Mouse (Mus musculus) frontal cortex, postnatal 36 days (tissue): ENCODE results near the gene Plxna4.

Experiments
- DNase-seq, 2 experiments: peaks; one replicate each; pipeline ENCODE4 v3.0.0; 2022; ENCODE audit warnings: low spot score in 2 of 2

Gene Plxna4

GRCm38 (mm10) chr6:32348126-32348525, 239.9 kb downstream of the Plxna4 start:
- DNase-seq, result peak in 1 of 2 experiments; percentile 39

GRCm38 (mm10) chr6:32346015-32346414, 242.0 kb downstream of the Plxna4 start:
- DNase-seq, result no peak

- no peak for DNase-seq
Observed at GRCm38 (mm10) chr6:32342727-32343126, 245.3 kb downstream of the Plxna4 start.

- no peak for DNase-seq
Observed at GRCm38 (mm10) chr6:32342272-32342671, 245.7 kb downstream of the Plxna4 start.

- DNase-seq, result no peak
Observed at GRCm38 (mm10) chr6:32338416-32338943, 249.5 kb downstream of the Plxna4 start.

- DNase-seq, result no peak
Observed at GRCm38 (mm10) chr6:32331281-32331680, 256.7 kb downstream of the Plxna4 start.

GRCm38 (mm10) chr6:32330034-32330795, 257.8 kb downstream of the Plxna4 start:
- DNase-seq, result no peak

GRCm38 (mm10) chr6:32328028-32328427, 260.0 kb downstream of the Plxna4 start:
- peak; percentile 75 to 79 for DNase-seq

GRCm38 (mm10) chr6:32327173-32327572, 260.8 kb downstream of the Plxna4 start:
- no peak for DNase-seq

GRCm38 (mm10) chr6:32326406-32326805, 261.6 kb downstream of the Plxna4 start:
- DNase-seq, result no peak

GRCm38 (mm10) chr6:32325851-32326250, 262.1 kb downstream of the Plxna4 start:
- no peak for DNase-seq

GRCm38 (mm10) chr6:32321187-32321586, 266.8 kb downstream of the Plxna4 start:
- DNase-seq, result no peak

- no peak for DNase-seq
Observed at GRCm38 (mm10) chr6:32320254-32320653, 267.7 kb downstream of the Plxna4 start.

- no peak for DNase-seq
Observed at GRCm38 (mm10) chr6:32317470-32317869, 270.5 kb downstream of the Plxna4 start.

GRCm38 (mm10) chr6:32315011-32315450, 273.0 kb downstream of the Plxna4 start:
- no peak for DNase-seq

- no peak for DNase-seq
Observed at GRCm38 (mm10) chr6:32309147-32309546, 278.8 kb downstream of the Plxna4 start.

GRCm38 (mm10) chr6:32300611-32301010, 287.4 kb downstream of the Plxna4 start:
- DNase-seq, result no peak

- DNase-seq, result no peak
Observed at GRCm38 (mm10) chr6:32281457-32281856, 306.5 kb downstream of the Plxna4 start.

GRCm38 (mm10) chr6:32280728-32281127, 307.3 kb downstream of the Plxna4 start:
- no peak for DNase-seq

- DNase-seq, result peak; percentile 46 to 63
Observed at GRCm38 (mm10) chr6:32271463-32271862, 316.5 kb downstream of the Plxna4 start.

GRCm38 (mm10) chr6:32266085-32266484, 321.9 kb downstream of the Plxna4 start:
- DNase-seq, result no peak

GRCm38 (mm10) chr6:32261339-32261738, 326.7 kb downstream of the Plxna4 start:
- DNase-seq, result peak; percentile 43 to 47

- DNase-seq, result no peak
Observed at GRCm38 (mm10) chr6:32260341-32260740, 327.7 kb downstream of the Plxna4 start.
